Mouse (Mus musculus) central nervous system, embryonic 11.5 days (tissue): Measurements from ENCODE around the gene Vmn2r43. TPM values are rescaled to one million over a fixed set of nuclear protein-coding genes. Genes with fewer than 3 reads are reported as not detected.

Experiments
- polyA plus RNA-seq: library from polyadenylated mRNA; depleted of rRNA; stranded (reverse); fragments of >200 nt; gene quantifications from 2 replicates; pipeline ENCODE4 v1.2.3, GENCODE M21; 2012; rRNA removed

The Vmn2r43 gene
- polyA plus RNA-seq = not detected in 2 replicates

GRCm38 (mm10) chr7:8260499-8260898, at the start of gene Vmn2r43:
TSS of gene Vmn2r43 (minus strand) at chr7:8260599.

GRCm38 (mm10) chr7:8200220-8200619, 60.2 kb downstream of the Vmn2r43 start, which contains the start of gene Vmn2r42:
TSS of gene Vmn2r42 (minus strand) at chr7:8200320.

Other genes with a start within 250 kb of the Vmn2r43 start
- gene Vmn2r41, start 98.9 kb downstream of the Vmn2r43 start, polyA plus RNA-seq = not detected in 2 replicates
- gene Vmn2r42, start 60.3 kb downstream of the Vmn2r43 start, polyA plus RNA-seq = not detected in 2 replicates
- not detected in 2 replicates for gene Vmn2r44, start 122.7 kb upstream of the Vmn2r43 start, polyA plus RNA-seq
- gene Vmn2r45, start 228.5 kb upstream of the Vmn2r43 start, polyA plus RNA-seq = not detected in 2 replicates